Mouse (Mus musculus) liver, adult 2 months (tissue): ENCODE results near the gene Plekhg2. TPM values are rescaled to one million over a fixed set of nuclear protein-coding genes. Genes with fewer than 3 reads are reported as not detected.

Experiments used
- DNase-seq: peaks from one replicate; pipeline ENCODE4 v3.0.0-alpha.2; 2011; ENCODE audit warnings: low read depth, low spot score; ENCODE audit errors: extremely low read depth
- H3K27ac ChIP-seq: fragments of 200-500 bp; replicated peaks from 2 replicates; pipeline ENCODE4 v1.5.1; 2012; ENCODE audit warnings: low read depth, mild to moderate bottlenecking, control low read depth, inconsistent platforms, low read length; ENCODE audit not compliant: insufficient read depth
- H3K27me3 ChIP-seq: fragments of 200-500 bp; 2 replicates; pipeline ENCODE4 v1.6.1; 2012; ENCODE audit warnings: mild to moderate bottlenecking, moderate library complexity, low read length, inconsistent platforms; ENCODE audit not compliant: control insufficient read depth, insufficient read depth
- H3K36me3 ChIP-seq: fragments of 200-500 bp; 2 replicates; pipeline ENCODE4 v1.6.1; 2012; ENCODE audit warnings: low read length, inconsistent platforms; ENCODE audit not compliant: control insufficient read depth, insufficient read depth
- H3K4me1 ChIP-seq: fragments of 200-500 bp; 2 replicates; pipeline ENCODE4 v1.6.1; 2011; ENCODE audit warnings: low read length; ENCODE audit not compliant: control insufficient read depth, insufficient read depth
- H3K4me3 ChIP-seq: fragments of 200-500 bp; 2 replicates; pipeline ENCODE4 v1.5.1; 2011; ENCODE audit warnings: low read depth, mild to moderate bottlenecking, control low read depth, low read length, moderate library complexity; ENCODE audit not compliant: insufficient read depth
- H3K79me2 ChIP-seq: fragments of 200-500 bp; 2 replicates; pipeline ENCODE4 v1.6.1; 2012; ENCODE audit warnings: inconsistent platforms, mild to moderate bottlenecking, low read length, moderate library complexity; ENCODE audit not compliant: control insufficient read depth, insufficient read depth
- H3K9ac ChIP-seq: fragments of 200-500 bp; 2 replicates; pipeline ENCODE4 v1.6.1; 2012; ENCODE audit warnings: low read depth, mild to moderate bottlenecking, control low read depth, inconsistent platforms, low read length
- CTCF ChIP-seq: fragments of 200-500 bp; IDR thresholded peaks from 2 replicates; pipeline ENCODE4 v1.5.1; 2011; ENCODE audit warnings: low read depth, low read length, control low read depth
- POLR2A ChIP-seq: fragments of 200-500 bp; IDR thresholded peaks from 2 replicates; pipeline ENCODE4 v1.6.1; 2011; ENCODE audit warnings: low read length, control low read depth; ENCODE audit not compliant: insufficient read depth; ENCODE audit errors: extremely low read depth
- WGBS: fragments of 180-500 bp; shearing (Covaris S2); methylation state at CpG from one replicate; pipeline ENCODE4 v1.1.7; 2018; 5-methylcytosine and 5-hydroxymethylcytosine counted together
- polyA plus RNA-seq: library from polyadenylated mRNA; depleted of rRNA; stranded (reverse); fragments of >200 nt; gene quantifications from 2 replicates; pipeline ENCODE4 v1.2.3, GENCODE M21; 2012
- total RNA-seq: library from RNA; depleted of rRNA; stranded (reverse); fragments of >200 nt; gene quantifications from 2 replicates; pipeline ENCODE4 v1.2.3, GENCODE M21; 2014

Gene Plekhg2
- total and polyA plus RNA-seq, 2 experiments, result 0.65 to 3.5 TPM

DNA sequence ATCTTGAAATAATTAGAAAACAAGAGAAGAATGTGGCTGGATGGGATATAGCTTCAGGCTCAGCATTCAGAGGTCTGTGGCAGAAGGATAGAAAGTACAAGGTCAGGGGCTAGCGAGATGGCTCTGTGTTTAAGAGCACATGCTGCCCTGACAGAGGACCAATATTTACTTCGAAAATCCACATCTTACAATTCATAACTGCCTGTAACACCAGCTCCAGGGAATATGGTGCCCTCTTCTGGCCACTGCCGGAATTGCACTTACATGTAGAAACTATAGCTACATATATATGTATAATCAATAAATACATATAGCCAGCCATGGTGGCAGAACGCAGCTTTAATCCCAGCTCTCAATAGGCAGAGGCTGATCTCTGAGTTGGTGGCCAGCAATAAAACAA is 27.8 kb downstream of the Plekhg2 start:
- Histone ChIP-seq H3K27me3 (no peaks in the 10 kb centered on the region), H3K36me3 (no peaks in the 10 kb centered on the region), H3K4me3 (no peak overlapping the region), H3K27ac (no peak overlapping the region), H3K4me1 (peaks cover 25% of the 10 kb centered on the region), H3K9ac (no peak overlapping the region), H3K79me2 (no peaks in the 10 kb centered on the region)
- peak; percentile 60 for DNase-seq
- TF ChIP-seq CTCF, result peak; percentile 64
- no peak for TF ChIP-seq POLR2A
- WGBS, result 0% methylated on average over 4 of the region's 4 CpGs

DNA sequence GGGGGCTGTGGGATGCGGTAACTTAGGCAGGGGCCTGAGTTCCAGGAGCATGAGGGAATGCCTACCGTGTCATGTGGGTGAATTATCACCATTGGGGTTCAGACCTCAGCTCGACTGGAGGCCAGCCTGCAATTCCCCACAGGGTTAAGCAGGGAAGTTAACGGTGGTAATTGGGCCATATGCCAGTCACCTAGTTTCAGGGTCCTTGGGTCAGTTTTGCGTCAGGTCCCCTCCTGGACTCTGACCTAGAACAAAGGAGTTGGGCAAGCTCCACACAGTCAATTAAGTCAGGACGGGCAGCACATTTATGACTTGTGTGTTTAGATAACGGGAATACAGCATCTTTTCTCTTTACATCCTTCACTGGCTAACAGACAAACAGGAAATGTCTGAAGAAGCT is 31.0 kb downstream of the Plekhg2 start:
- Histone ChIP-seq H3K9ac (0 out of 2 replicates have a peak overlapping the region, but pooled peaks have one; percentile 21), H3K27ac (peak overlapping the region; percentile 87), H3K4me3 (no peak overlapping the region), H3K27me3 (no peaks in the 10 kb centered on the region), H3K79me2 (peaks cover 16% of the 10 kb centered on the region), H3K36me3 (no peaks in the 10 kb centered on the region), H3K4me1 (peaks cover 26% of the 10 kb centered on the region)
- WGBS, result 12% methylated on average over 7 of the region's 7 CpGs
- peak; percentile 87 for DNase-seq
- TF ChIP-seq CTCF (no peak), POLR2A (no peak)

DNA sequence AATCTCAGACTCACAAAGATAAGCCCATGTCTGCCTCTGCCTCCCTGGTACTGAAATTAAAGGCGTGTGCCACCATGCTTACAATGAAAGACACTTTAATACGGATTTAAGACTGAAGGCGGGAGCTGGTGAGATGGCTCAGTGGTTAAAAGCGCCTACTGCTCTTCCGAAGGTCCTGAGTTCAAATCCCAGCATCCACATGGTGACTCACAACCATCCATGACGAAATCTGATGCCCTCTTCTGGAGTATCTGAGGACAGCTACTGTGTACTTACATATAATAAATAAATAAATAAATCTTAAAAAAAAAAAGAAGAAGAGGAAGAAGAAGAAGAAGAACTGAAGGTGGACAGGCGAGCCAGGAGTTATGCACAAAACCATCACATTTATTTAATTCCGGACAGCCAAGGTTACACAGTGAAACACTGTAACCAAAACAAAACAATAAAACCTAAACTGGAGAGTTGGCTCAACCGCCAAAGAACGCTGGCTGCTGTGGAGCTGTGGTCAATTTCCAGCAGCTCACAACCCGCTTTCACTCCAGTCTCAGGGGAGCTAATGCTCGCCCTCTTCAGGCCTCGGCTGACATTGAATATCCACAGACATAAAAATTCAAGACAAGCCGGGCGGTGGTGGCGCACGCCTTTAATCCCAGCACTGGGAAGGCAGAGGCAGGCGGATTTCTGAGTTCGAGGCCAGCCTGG is 33.0 kb downstream of the Plekhg2 start:
- Histone ChIP-seq H3K27me3 (no peaks in the 10 kb centered on the region), H3K36me3 (peaks cover 1% of the 10 kb centered on the region; the same call in 1 of the 2 replicates), H3K4me1 (peaks cover 29% of the 10 kb centered on the region), H3K79me2 (peaks cover 32% of the 10 kb centered on the region), H3K9ac (no peak overlapping the region), H3K4me3 (peak overlapping the region; percentile 12; the same call in 1 of the 2 replicates), H3K27ac (peak overlapping the region; percentile 67)
- TF ChIP-seq POLR2A, result no peak
- peak; percentile 50 for TF ChIP-seq CTCF
- peak; percentile 71 for DNase-seq
- 48% methylated on average over 19 of the region's 19 CpGs for WGBS

DNA sequence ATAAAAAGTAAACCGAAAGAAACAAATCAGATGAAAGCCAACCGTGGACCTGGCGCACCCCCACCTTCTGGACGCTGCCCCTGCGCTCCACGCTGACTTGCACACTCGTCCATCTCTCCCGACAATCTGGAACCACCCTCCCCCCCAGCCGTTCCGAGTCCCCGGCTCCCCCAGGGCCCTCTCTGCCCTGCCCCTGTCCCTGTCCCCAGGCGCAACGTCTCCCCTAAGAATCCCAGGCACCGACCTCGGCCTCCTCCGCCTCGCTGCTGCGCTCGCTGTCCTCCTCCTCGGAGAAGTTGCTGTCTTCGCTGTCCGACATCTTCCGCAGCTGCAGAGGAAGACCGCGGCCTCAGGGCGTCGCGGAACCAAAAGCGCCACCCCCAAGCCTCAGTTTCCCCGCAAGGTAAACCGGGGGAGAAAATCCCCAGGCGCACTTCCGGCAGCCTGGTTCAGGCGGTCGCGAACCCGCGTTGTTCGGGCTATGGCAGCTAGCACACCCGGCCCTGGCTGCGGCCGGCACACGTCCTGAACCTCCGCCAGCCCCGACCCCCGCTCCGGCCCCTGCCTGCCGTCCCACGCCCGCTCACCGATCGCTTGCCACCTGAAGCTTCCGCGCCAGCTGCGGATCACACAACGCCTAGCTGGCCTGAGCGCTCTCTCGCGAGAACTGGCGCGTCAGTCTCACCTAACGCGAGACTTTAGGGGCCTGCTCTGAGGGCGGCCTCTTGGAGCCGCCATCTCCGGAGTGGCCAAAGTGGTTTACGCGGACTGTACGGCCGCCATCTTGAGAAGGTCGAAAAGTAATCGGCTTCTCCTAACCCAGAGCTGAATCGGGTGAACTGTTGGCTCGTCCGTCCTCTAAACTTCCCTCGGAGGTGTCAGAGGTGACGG is 34.0 kb downstream of the Plekhg2 start, which contains the start of gene Supt5:
Gene Supt5, minus strand, starts transcription at position 639 of the 891 bp plus-strand sequence.
- peak within 1 kb of the TSS; percentile 97 for H3K4me3 ChIP-seq
- under 1% methylated on average over 77 of the region's 77 CpGs for WGBS
- peaks cover 29% of the 10 kb centered on the region for H3K4me1 ChIP-seq
- TF ChIP-seq CTCF (no peak), POLR2A (peak; percentile 86)
- H3K27ac ChIP-seq, result peak within 1 kb of the TSS; percentile 67
- peak; percentile 91 for DNase-seq
- H3K27me3 ChIP-seq, result no peaks in the 10 kb centered on the region
- H3K36me3 ChIP-seq, result peaks cover 1% of the 10 kb centered on the region; the same call in 1 of the 2 replicates
- peaks cover 38% of the 10 kb centered on the region for H3K79me2 ChIP-seq
- H3K9ac ChIP-seq, result peak within 1 kb of the TSS; percentile 94

DNA sequence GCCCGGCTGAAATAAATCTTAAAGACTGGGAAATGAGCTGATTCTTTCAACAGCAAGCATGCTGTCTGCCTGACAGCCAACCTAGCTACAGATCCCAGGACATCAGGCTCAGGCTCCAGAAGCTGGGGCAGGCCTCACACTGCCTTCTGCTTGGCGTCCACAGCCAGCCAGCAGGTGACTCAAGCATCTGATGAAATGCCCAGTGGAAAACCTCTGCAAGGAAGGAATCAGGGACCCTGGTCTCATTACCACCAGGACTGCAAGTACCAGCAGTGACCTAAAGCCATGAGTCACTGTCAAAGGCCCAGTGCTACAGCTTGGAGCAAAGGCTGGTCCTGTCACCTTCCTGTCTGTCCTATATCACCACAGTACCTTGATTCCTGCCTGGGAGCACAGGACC is 36.9 kb downstream of the Plekhg2 start:
- WGBS, result 90% methylated on average over 2 of the region's 2 CpGs
- H3K9ac ChIP-seq, result peak overlapping the region; percentile 15; the same call in 1 of the 2 replicates
- H3K27ac ChIP-seq, result no peak overlapping the region
- no peak overlapping the region for H3K4me3 ChIP-seq
- H3K36me3 ChIP-seq, result peaks cover 9% of the 10 kb centered on the region
- TF ChIP-seq CTCF, result no peak
- TF ChIP-seq POLR2A, result no peak
- DNase-seq, result no peak
- H3K27me3 ChIP-seq, result no peaks in the 10 kb centered on the region
- peaks cover 41% of the 10 kb centered on the region for H3K79me2 ChIP-seq
- peaks cover 16% of the 10 kb centered on the region for H3K4me1 ChIP-seq
